Mouse (Mus musculus): ENCODE results near the gene Stim2.

DNA sequence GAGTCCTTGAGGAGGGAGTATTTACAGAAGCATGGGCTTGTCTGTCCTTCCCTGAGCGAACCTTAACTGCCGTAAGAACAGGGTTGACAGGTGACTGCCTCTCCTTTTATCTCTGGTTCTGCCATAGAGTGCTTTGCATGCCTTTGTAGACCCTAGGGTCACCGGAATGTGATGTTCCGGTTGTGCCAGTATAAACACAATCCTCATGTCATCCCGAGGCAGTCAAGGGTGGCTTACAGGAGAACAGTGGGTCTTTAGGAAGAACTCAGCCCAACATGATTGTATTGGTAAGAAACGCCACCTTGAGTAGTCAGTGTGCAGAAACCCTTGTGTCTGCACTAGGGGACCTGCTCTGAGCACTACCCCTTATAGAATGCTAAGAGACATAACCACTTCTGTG lies 108.8 kb downstream of the Stim2 start:
- TF ChIP-seq MEF2A (IDR thresholded peaks at IDR 0.05; ENCODE audit: borderline replicate concordance, low read depth, low read length) (no peak), ELF1 (IDR thresholded peaks at IDR 0.05; ENCODE audit: low read depth, low read length) (no peak)

Data from CH12.LX (cell line).